Mouse (Mus musculus) heart, embryonic 10.5 days (tissue): ENCODE measurements around the gene Tspan6. TPM values are rescaled to one million over a fixed set of nuclear protein-coding genes. Genes with fewer than 3 reads are reported as not detected.

Experiments
- DNase-seq: peaks from one replicate; pipeline ENCODE4 v3.0.0-alpha.2; 2017; ENCODE audit warnings: low spot score
- H3K27ac ChIP-seq: fragments of 300-500 bp; sonication (generic); 2 replicates; pipeline ENCODE4 v1.5.1; 2016; ENCODE audit warnings: mild to moderate bottlenecking
- H3K27me3 ChIP-seq: fragments of 300-500 bp; sonication (generic); 2 replicates; pipeline ENCODE4 v1.6.1; 2016; ENCODE audit warnings: mild to moderate bottlenecking; ENCODE audit not compliant: poor library complexity, insufficient read depth, severe bottlenecking
- H3K36me3 ChIP-seq: fragments of 300-500 bp; sonication (generic); 2 replicates; pipeline ENCODE4 v1.6.1; 2016; ENCODE audit warnings: mild to moderate bottlenecking, moderate library complexity
- H3K4me1 ChIP-seq: fragments of 300-500 bp; sonication (generic); 2 replicates; pipeline ENCODE4 v1.6.1; 2016; ENCODE audit warnings: mild to moderate bottlenecking
- H3K4me3 ChIP-seq: fragments of 300-500 bp; sonication (generic); 2 replicates; pipeline ENCODE4 v1.5.1; 2016; ENCODE audit warnings: mild to moderate bottlenecking, moderate library complexity
- H3K9me3 ChIP-seq: fragments of 300-500 bp; sonication (generic); 2 replicates; pipeline ENCODE4 v1.6.1; 2016; ENCODE audit warnings: mild to moderate bottlenecking, moderate library complexity
- WGBS: fragments of 180-500 bp; shearing (Covaris S2); methylation state at CpG from one replicate; pipeline ENCODE4 v1.1.7; 2016; 5-methylcytosine and 5-hydroxymethylcytosine counted together
- polyA plus RNA-seq: library from polyadenylated mRNA; unstranded; fragments of >200 nt; fragmentation: Nextera tagmentation; extraction: Ambion mirVana; gene quantifications from 2 replicates; pipeline ENCODE4 v1.2.1, GENCODE M21; 2016

Gene Tspan6
- polyA plus RNA-seq: 152 and 157 TPM in 2 replicates

- H3K9me3 ChIP-seq: no peaks in the 10 kb centered on the region
- peak; percentile 86 for DNase-seq
- peaks cover 12% of the 10 kb centered on the region for H3K36me3 ChIP-seq
- 20% methylated on average over 33 of the region's 33 CpGs for WGBS
- no peaks in the 10 kb centered on the region for H3K27me3 ChIP-seq
- peak within 1 kb of the TSS; percentile 89 for H3K27ac ChIP-seq
- peak within 1 kb of the TSS; percentile 69 for H3K4me3 ChIP-seq
- H3K4me1 ChIP-seq: no peaks in the 10 kb centered on the region
These were observed at the start of gene Tspan6 for GRCm38 (mm10) chrX:133898014-133898542. TSS of gene Tspan6 (minus strand) at chrX:133898429.

- 40% methylated on average over 3 of the region's 3 CpGs for WGBS
- Histone ChIP-seq H3K27ac (no peak overlapping the region), H3K4me1 (no peaks in the 10 kb centered on the region), H3K9me3 (no peaks in the 10 kb centered on the region), H3K4me3 (no peak overlapping the region), H3K36me3 (no peaks in the 10 kb centered on the region), H3K27me3 (peaks cover 7% of the 10 kb centered on the region; the same call in 1 of the 2 replicates)
- DNase-seq: peak; percentile 77
These were observed 49.2 kb upstream of the Tspan6 start for GRCm38 (mm10) chrX:133947427-133947826.

- Histone ChIP-seq H3K36me3 (no peaks in the 10 kb centered on the region), H3K4me1 (no peaks in the 10 kb centered on the region), H3K9me3 (no peaks in the 10 kb centered on the region), H3K27me3 (no peaks in the 10 kb centered on the region), H3K27ac (no peak overlapping the region), H3K4me3 (no peak overlapping the region)
- no peak for DNase-seq
- WGBS: 52% methylated on average over 1 of the region's 1 CpGs
These were observed 41.3 kb upstream of the Tspan6 start for GRCm38 (mm10) chrX:133939561-133939960.

- no peaks in the 10 kb centered on the region for H3K36me3 ChIP-seq
- no peaks in the 10 kb centered on the region for H3K4me1 ChIP-seq
- DNase-seq: no peak
- no peak overlapping the region for H3K27ac ChIP-seq
- 66% methylated on average over 4 of the region's 4 CpGs for WGBS
- H3K27me3 ChIP-seq: no peaks in the 10 kb centered on the region; the same call in 1 of the 2 replicates
- no peak overlapping the region for H3K4me3 ChIP-seq
- no peaks in the 10 kb centered on the region for H3K9me3 ChIP-seq
These were observed 38.5 kb upstream of the Tspan6 start for GRCm38 (mm10) chrX:133936605-133937225.

- Histone ChIP-seq H3K27ac (no peak overlapping the region), H3K4me3 (no peak overlapping the region), H3K9me3 (no peaks in the 10 kb centered on the region), H3K27me3 (no peaks in the 10 kb centered on the region; the same call in 1 of the 2 replicates), H3K36me3 (no peaks in the 10 kb centered on the region), H3K4me1 (no peaks in the 10 kb centered on the region)
- DNase-seq: no peak
- WGBS: 46% methylated on average over 12 of the region's 12 CpGs
These were observed 33.2 kb upstream of the Tspan6 start for GRCm38 (mm10) chrX:133931302-133932013.

GRCm38 (mm10) chrX:133926760-133927159 lies 28.5 kb upstream of the Tspan6 start:
- no peak for DNase-seq
- H3K27ac ChIP-seq: no peak overlapping the region
- H3K4me3 ChIP-seq: no peak overlapping the region
- 76% methylated on average over 5 of the region's 5 CpGs for WGBS
- no peaks in the 10 kb centered on the region for H3K36me3 ChIP-seq
- no peaks in the 10 kb centered on the region; the same call in 1 of the 2 replicates for H3K27me3 ChIP-seq
- H3K4me1 ChIP-seq: no peaks in the 10 kb centered on the region
- no peaks in the 10 kb centered on the region for H3K9me3 ChIP-seq

GRCm38 (mm10) chrX:133921187-133921586 lies 23.0 kb upstream of the Tspan6 start:
- Histone ChIP-seq H3K27ac (no peak overlapping the region), H3K4me1 (no peaks in the 10 kb centered on the region), H3K9me3 (no peaks in the 10 kb centered on the region), H3K27me3 (no peaks in the 10 kb centered on the region), H3K4me3 (no peak overlapping the region), H3K36me3 (no peaks in the 10 kb centered on the region)
- no peak for DNase-seq
- 70% methylated on average over 4 of the region's 4 CpGs for WGBS

- no peak overlapping the region for H3K4me3 ChIP-seq
- no peaks in the 10 kb centered on the region for H3K27me3 ChIP-seq
- H3K9me3 ChIP-seq: no peaks in the 10 kb centered on the region
- peak; percentile 76 for DNase-seq
- H3K27ac ChIP-seq: peak overlapping the region; percentile 65; the same call in 1 of the 2 replicates
- 35% methylated on average over 7 of the region's 7 CpGs for WGBS
- H3K4me1 ChIP-seq: no peaks in the 10 kb centered on the region; the same call in 1 of the 2 replicates
- no peaks in the 10 kb centered on the region for H3K36me3 ChIP-seq
These were observed 16.0 kb upstream of the Tspan6 start for GRCm38 (mm10) chrX:133914219-133914618.

- no peak overlapping the region for H3K27ac ChIP-seq
- no peaks in the 10 kb centered on the region for H3K27me3 ChIP-seq
- DNase-seq: no peak
- no peaks in the 10 kb centered on the region for H3K36me3 ChIP-seq
- WGBS: 80% methylated on average over 3 of the region's 3 CpGs
- no peaks in the 10 kb centered on the region for H3K9me3 ChIP-seq
- H3K4me3 ChIP-seq: no peak overlapping the region
- H3K4me1 ChIP-seq: no peaks in the 10 kb centered on the region; the same call in 1 of the 2 replicates
These were observed 14.8 kb upstream of the Tspan6 start for GRCm38 (mm10) chrX:133913006-133913405.

GRCm38 (mm10) chrX:133911397-133912103 lies 13.3 kb upstream of the Tspan6 start:
- no peaks in the 10 kb centered on the region for H3K36me3 ChIP-seq
- no peaks in the 10 kb centered on the region for H3K9me3 ChIP-seq
- H3K27me3 ChIP-seq: no peaks in the 10 kb centered on the region
- peak overlapping the region; percentile 52; the same call in 1 of the 2 replicates for H3K27ac ChIP-seq
- no peaks in the 10 kb centered on the region; the same call in 1 of the 2 replicates for H3K4me1 ChIP-seq
- H3K4me3 ChIP-seq: no peak overlapping the region
- WGBS: 38% methylated on average over 10 of the region's 10 CpGs
- DNase-seq: no peak

- H3K4me3 ChIP-seq: no peak within 1 kb of the TSS
- no peaks in the 10 kb centered on the region for H3K4me1 ChIP-seq
- H3K27ac ChIP-seq: no peak within 1 kb of the TSS
- no peak for DNase-seq
- 25% methylated on average over 3 of the region's 3 CpGs for WGBS
- H3K9me3 ChIP-seq: no peaks in the 10 kb centered on the region
- no peaks in the 10 kb centered on the region for H3K36me3 ChIP-seq
- no peaks in the 10 kb centered on the region for H3K27me3 ChIP-seq
These were observed 10.0 kb upstream of the Tspan6 start, which contains the start of gene Srpx2 for GRCm38 (mm10) chrX:133908261-133908660. TSS of gene Srpx2 (plus strand) at chrX:133908426.

- H3K27me3 ChIP-seq: no peaks in the 10 kb centered on the region
- H3K9me3 ChIP-seq: no peaks in the 10 kb centered on the region
- WGBS: 85% methylated on average over 5 of the region's 5 CpGs
- peaks cover 13% of the 10 kb centered on the region; the same call in 1 of the 2 replicates for H3K36me3 ChIP-seq
- no peak overlapping the region for H3K4me3 ChIP-seq
- no peak overlapping the region for H3K27ac ChIP-seq
- no peaks in the 10 kb centered on the region for H3K4me1 ChIP-seq
- no peak for DNase-seq
These were observed 10.1 kb downstream of the Tspan6 start for GRCm38 (mm10) chrX:133888111-133888510.
